Mouse (Mus musculus): ENCODE data around the gene Rasgef1c. TPM values are rescaled to one million over a fixed set of nuclear protein-coding genes. Genes with fewer than 3 reads are reported as not detected.

Rasgef1c gene
- total RNA-seq, 2 experiments from 2014 or later = 1.4 to 1.7 TPM

DNA sequence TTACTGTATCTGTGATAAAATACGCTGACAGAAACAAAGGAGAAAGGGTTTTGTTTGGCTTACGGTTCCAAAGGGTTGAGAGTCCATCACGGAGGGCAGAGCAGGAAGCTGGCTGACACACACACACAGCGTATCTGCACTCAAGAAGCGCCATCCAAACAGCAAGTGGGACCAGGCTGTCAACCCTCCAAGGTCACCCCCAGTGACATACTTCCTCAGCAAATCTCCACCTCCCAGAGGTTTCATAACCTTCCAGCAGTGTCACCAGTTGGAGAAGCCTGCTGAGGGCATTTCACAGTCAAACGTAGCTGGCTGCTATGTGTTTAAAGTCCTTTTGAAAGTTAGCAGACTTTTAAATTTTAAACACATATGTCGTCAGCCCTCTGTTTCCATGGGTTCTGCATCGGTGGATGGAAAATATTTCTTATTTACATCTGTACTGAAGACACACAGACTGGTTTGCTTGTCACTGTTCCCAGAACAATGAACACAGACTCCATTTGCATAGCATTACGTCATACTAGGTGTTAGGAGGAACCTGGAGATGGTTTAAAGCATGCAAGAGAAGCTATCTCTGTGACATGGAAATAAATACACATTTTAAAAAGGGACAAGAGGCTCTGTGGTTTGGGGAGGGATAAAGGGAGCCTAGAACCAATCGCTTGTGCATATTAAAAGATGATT lies 72.2 kb downstream of the Rasgef1c start:
- no peak for DNase-seq (ENCODE audit: low spot score in 2 of 2)

DNA sequence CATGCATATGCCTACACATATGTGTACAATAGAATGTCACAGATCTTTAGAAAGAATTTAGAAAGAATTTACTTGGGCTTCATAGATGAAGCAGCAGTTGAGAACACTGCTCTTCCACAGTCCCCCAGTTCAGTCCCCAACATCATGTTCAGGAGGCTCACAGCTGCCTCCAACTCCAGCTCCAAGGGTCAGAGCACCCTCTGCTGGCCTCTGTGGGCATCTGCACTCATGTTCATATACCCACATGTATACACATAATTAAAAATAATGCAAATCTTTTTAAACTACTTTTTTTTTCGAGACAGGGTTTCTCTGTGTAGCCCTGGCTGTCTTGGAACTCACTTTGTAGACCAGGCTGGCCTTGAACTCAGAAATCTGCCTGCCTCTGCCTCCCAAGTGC lies 73.0 kb downstream of the Rasgef1c start:
- DNase-seq (ENCODE audit: low spot score in 2 of 2) = no peak

DNA sequence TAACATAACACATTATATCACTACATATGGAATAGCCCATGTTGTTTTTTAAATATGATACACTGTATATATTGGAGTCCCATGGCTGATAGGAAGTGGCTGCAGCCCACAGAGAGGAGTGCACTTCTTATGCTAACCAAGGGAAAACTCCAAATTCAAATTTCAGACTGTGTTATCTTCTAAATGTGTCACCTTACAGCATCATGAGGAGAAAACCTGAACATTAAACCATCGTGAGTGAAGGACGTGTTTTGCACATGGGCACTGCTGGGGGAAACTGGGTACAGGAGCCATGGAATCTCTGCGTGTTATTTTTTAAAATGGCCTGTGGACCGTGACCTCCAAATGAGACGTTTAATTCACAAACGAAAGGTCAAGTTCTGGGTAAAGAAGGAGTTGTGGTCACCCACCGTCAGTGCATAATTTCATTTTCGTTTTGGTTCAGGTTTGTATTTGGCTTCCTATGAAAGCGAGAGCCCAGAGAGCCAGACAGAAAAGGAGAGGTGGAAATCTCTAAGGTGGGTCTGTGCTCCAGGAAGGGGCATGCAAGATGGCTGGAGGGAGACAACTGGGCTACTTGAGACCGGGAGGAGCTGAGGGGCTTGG lies 76.4 kb downstream of the Rasgef1c start:
- no peak for DNase-seq (ENCODE audit: low spot score in 2 of 2)

DNA sequence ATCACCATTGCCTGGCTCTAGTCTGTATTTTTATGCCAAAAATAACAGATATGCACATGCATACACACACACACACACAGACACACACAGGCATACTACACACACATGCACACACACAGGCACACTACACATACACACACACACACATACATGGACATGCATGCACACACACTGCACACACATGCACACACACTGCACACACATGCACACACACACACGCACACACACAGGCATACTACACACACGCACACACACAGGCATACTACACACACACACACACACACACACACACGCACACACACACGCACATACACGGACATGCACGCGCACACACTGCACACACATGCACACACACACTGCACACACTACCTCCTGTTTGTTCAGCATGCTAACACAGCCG lies 77.3 kb downstream of the Rasgef1c start:
- DNase-seq (ENCODE audit: low spot score in 2 of 2) = no peak

DNA sequence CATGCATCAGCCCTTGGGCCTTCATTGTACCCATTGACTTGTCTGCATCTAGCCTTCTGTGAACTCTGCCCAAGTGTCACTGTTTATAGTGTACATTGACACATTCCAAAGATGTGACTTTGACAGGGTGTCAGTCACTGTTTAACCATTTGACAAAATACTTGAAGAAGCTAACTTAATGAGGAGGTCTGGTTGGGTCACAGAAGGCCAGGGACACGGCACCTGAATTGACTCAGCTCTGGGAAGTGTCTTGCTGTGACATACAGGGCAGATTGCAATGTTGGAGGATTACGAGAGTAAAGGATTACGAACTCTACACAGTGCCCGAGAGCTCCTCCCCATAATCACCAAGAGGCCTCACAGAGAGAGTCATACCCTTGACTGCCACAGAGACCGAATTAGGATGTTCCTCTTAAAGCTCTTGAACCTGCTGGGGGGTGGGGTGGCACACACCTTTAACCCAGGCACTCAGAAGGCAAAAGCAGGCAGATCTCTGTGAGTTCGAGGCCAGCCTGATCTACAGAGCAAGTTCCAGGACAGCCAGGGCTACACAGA lies 79.1 kb downstream of the Rasgef1c start:
- DNase-seq (ENCODE audit: low spot score in 2 of 2) = no peak

DNA sequence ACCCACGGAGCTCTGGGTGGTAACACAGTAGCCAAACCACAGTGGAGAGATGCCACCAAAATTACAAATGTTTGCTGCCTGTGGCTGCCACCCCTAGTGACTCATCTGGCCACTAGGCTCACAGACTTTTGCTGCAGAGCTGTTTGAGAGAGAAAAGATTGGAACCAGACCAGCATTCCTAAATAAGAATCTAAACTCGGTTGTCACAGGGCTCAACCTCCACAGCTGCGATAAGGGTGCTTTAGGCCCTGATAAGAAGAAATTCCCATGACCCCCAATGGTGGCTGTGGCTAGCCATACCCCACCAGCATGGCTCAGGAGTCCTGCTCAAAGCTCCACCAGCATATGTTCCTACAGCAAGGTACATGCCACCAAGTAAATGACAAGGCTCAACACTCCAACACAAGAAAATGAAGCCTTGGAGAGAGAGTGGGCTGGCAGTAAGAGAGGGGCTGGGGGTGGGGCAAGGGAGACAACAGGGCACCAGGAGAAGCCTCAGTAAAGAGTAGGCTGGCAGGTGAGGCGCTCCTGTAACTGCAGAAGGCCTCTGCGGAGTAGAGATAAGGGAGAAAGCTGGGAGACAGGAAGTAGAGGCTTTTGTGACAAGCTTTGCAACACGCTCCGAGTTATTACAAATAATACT lies 79.8 kb downstream of the Rasgef1c start:
- DNase-seq (ENCODE audit: low spot score in 2 of 2) = no peak

DNA sequence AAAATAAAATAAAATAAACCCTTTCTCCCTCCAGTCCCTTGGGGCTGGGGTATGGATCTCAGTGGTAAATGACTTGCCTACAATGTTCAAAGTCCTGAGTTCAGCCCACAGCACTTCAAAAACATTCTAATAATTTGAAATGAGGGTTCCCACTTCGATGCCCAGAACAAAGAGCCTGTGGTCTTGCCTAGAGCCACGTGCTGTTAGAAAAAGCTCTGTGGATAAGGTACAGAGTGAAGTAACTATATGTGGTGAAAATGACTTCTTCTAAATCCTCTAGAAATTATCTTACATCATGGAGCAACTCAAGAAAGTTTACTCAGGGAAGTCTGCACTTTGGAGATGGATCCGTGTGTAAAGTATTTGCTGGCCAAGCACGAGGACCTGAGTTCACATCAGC lies 80.5 kb downstream of the Rasgef1c start:
- DNase-seq (ENCODE audit: low spot score in 2 of 2) = no peak

DNA sequence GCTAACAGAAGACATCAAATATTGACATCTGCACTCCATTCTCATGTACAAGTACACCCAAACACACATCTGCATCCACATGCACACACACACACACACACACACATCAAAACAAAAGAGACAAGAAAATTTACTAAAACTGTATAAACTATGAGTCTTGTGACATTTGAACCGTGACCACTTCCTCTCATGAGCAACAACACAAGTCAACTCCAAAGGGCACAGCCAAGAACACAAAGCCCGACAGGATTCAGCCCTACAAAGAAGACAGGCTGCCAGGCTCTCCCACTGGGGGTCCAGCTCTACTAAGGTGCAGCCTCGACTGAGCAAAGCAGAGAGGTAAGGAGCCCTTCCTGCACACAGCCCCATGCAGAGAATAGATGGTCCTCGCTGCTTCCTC lies 81.2 kb downstream of the Rasgef1c start:
- no peak for DNase-seq (ENCODE audit: low spot score in 2 of 2)

DNA sequence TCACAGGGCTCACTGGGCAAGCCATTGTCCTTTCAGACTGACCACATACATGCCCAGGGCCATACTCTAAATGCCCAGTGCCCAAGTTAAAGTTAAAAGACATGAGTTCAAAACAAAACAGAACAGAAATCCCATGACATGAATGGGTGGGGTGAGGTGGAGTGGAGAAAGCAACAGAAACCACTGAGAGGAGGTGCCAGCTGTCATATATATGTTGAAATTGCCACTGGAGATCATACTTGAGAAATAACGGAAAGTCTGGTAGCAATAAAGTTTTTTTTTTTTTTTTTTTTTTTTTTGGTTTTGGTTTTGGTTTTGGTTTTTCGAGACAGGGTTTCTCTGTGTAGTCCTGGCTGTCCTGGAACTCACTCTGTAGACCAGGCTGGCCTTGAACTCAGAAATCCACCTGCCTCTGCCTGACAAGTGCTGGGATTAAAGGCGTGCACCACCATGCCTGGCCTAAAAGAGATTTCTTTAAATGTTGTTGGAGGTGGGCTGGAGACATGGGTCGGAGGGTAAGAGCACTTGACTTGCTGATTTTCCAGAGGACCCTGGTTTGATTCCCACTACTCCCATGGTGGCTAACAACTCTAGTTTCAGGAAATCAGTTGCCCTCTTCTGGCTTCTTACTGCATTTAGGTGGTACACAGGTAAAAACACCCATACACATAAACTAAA lies 82.4 kb downstream of the Rasgef1c start:
- DNase-seq (ENCODE audit: low spot score in 2 of 2) = no peak

DNA sequence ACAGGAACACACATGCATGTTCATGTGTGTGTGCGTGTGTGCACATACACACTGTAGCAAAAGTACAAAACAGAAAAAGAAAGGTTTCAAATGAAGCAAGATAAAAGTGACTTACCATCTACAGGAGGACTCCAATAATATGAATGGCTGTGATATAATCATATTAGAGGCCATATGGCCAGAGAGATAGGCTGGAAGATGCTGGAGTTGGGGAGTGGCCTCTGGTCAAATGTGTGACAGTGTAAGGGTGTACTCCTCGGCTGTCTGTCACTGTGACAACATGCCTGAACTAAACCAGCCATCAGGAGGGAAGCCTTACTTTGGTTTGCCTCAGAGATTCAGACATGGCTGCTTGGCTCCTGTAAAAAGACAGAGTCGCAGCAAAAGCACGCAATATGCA lies 83.4 kb downstream of the Rasgef1c start:
- no peak for DNase-seq (ENCODE audit: low spot score in 2 of 2)

DNA sequence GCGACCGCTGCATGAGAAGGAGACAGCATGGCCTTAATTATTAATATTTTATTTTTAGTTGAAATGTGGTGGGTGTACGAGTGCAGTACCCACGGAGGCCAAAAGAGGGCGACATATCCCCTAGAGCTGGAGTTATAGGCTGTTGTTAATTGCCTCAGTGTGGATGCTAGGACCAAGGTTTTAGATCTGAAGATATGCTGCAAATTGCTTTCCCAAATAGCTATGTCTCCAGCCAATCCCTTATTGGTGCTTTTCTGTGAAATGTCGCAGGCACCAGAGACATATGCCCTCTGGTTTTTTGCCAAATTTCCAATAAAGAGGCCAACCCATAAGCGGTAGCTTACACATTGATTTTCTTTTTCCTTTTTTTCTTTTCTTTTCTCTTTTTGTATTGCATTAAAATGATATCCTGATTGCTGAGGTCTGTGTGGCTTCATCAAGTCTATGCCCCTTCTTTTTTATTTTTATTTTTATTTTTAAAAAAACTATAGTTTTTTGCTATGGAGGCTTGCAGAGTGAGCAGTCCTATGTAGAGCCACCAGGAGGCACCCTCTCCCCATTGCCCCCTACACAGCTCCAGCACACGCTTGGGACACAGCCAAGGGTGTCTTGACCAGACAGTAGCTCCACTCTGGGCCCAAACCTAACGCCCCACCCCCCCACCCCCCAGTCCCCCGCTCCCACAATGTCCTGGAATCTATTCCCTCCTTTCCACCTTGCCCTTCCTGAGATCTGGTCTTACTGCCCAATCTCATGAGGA lies 84.8 kb downstream of the Rasgef1c start:
- DNase-seq (ENCODE audit: low spot score in 2 of 2) = peak in 1 of 2 experiments; percentile 24

DNA sequence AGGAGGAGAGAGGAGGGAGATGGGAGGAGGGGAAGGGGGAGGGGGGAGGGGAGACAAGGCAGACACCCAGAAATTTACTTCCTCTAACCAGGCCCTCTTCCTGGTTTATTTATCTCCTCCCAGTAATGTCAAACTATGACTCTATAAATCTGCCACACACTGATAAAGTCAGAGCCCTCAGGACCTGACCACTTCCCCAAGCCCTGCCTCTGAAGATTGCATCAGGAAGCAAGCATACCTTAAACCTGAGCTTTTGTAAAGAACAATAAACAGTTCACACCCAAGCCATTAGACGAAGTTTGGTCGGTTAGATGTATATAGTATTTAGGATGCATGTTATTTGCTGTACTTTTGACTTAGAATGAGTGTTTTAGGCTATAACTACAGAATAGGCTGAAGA lies 92.9 kb downstream of the Rasgef1c start:
- DNase-seq (ENCODE audit: low spot score in 2 of 2) = no peak

DNA sequence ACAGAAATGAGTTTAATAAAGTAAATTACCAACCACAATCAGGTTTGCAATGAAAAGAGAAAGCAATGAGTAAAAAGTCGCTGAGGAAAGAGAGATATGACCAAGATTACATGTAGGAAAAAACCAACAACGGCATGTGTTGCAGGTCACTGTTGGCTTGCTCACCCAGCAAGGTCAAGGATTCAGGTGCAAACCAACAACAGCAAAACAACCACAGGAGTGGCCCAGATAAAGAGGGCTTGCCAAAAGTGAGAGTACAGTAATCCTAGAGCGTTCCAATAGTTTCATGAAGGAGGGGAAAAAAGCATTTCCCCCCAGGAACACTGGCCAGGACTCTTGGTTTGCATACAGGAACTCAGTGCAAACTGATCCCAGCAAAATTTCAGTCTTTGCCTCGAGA lies 94.8 kb downstream of the Rasgef1c start:
- no peak for DNase-seq (ENCODE audit: low spot score in 2 of 2)

DNA sequence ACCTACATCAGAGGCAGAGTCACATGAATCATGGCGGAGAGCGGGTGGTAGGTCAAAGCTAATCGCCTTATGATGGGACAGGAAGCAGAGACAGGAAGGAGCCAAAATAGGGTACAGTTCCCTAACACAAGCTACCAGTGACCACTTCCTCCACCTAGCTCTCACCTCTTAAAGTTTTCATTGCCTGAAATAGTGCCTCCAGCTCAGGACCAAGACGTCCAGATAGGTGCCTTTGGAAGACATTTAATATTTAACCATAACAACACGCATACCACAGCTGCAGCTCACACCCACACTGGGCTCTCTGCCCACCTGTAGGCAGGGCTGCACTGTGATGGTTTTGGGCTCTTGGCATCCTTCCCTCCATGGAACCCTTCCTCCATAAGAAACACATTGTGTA lies 95.7 kb downstream of the Rasgef1c start:
- DNase-seq (ENCODE audit: low spot score in 2 of 2) = no peak

DNA sequence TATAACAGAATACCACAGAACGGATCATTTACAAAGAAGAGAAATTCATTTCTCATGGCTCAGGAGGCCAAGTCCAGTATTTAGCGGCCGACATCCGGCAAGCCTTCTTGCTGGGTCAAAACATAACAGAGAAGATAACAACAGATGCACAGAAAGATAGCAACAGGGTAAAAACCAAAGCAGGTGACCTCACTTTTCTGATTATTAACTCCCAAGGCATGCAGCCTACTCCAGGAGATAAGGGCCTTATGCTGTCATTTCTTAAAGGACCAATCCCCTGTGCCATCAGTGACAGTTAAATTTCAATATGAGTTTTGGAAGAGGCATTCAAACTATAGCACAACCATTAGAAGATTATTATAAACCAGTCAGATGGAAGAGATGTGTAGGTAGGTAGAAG lies 101.2 kb downstream of the Rasgef1c start:
- DNase-seq (ENCODE audit: low spot score in 2 of 2) = no peak

DNA sequence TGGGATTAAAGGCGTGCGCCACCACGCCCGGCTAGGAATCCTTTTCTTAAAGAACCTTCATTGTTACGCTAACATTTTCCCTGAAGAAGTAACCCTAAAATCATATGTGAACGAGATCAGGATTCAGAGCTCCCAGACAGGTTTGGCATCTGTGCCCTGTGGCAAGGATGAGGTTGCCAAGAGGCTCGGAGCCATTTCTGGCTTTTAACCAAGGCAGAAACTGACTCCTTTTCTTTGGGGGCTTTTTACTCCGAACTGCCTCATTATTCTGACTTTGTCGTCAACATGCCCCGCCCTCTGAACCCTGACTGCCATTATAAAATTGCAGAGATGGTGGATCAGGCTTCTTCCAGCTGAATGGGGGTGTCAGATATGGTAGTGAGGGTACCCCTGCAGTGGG lies 106.1 kb downstream of the Rasgef1c start:
- no peak for DNase-seq (ENCODE audit: low spot score in 2 of 2)

DNA sequence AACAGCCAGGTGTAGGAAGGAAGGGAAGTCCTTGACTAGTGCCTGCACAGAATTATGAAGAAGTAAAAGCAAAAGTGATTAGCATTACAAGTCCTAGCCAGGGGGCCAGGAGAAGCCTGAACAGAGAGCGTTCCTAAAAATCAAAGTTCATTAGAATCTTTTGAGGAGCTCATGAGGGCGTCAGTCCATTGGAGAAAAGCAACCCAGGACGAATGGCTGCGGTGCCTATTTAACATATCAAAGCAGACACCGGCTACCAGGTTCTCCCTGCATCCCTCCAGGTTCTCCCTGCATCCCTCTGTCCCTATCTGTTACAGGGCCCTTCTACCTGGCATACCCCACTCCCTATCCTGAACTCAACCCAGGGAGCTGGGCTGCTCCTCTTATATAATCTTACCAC lies 106.6 kb downstream of the Rasgef1c start:
- DNase-seq (ENCODE audit: low spot score in 2 of 2) = no peak

DNA sequence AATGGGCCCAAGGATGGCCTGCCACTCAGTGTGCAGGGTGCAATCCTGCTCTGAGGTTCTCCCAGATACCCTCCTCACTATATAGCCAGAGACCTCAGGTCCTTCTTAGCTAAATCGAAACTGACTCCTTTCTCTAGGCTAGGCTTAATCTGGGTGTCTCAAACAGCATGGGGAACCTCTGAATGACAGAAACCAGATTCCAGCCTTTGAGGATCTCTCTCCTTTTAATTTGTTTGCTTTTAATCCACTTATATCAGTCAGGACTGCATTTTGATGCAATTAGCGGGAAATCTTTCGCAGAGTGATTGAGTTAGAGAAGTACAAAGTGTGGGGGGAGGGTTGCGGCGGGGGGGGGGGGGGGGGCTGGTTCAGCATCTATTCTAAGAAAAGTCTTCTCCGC lies 111.4 kb downstream of the Rasgef1c start:
- DNase-seq (ENCODE audit: low spot score in 2 of 2) = no peak

DNA sequence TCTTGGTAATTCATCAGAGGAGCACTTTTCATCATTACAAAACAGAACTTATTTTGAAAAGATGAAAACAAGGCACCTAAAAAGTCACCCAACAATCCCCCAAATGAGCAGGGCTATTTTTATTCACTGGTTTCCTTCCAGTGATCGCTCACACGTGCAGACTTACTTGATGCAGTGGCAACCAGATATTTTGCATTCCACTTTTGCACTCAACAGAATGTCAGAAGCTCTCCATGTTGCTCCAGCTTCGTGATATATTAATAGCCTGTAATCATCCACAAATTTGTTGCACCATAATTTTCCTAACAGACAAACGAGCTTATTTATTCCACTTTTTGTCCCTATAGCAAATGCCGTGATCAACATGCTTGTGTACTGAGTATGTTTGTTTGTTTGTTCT lies 114.9 kb downstream of the Rasgef1c start:
- DNase-seq (ENCODE audit: low spot score in 2 of 2) = no peak

DNA sequence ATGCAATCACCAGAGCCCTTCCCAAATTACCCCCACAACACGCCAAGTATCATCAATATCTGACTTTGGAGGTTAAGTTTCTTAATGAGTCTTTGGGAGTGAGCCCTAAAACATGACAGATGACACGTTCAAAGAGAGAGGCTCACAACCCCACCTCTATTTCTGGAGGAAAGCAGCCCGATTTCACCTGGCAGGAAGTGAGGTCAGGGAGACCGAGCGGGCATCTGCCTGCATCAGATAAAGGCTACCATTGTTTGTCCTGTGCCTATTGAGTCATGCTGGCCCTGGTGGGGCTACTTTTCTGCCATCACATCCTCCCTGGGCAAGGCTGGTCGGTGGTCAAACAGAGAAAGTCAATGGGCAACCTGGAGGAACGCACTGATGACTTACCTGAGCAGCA lies 115.9 kb downstream of the Rasgef1c start:
- no peak for DNase-seq (ENCODE audit: low spot score in 2 of 2)

DNA sequence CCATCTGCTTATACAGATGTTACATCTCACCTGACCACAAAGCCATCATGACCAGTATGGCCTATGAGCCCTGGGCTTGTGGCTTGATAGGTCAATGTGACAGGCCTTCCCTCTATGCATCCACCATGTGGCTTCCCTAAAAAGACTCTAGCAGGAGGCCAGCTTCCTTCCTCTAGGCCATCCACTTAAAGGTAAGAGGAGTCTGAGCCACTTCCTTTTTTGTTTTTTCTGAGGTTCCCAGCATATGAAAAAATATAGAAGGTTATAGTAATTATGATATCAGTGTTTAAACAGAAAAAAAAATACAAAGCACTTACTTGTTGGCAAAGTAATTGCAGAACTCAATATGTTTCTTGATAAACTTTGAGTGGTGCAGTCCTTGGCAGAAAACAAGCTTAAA lies 117.2 kb downstream of the Rasgef1c start:
- no peak for DNase-seq (ENCODE audit: low spot score in 2 of 2)
